Mouse (Mus musculus) heart, embryonic 13.5 days (tissue): ENCODE results near the gene Crebl2. TPM values are rescaled to one million over a fixed set of nuclear protein-coding genes. Genes with fewer than 3 reads are reported as not detected.

ENCODE experiments used
- ATAC-seq: fragments of 200-750 bp; cut with Nextera tagmentation; 2 replicates; pipeline ENCODE4 v1.8.0; 2017; ENCODE audit warnings: moderate TSS enrichment; ENCODE audit not compliant: insufficient number of reproducible peaks, low FRiP score, low TSS enrichment; ENCODE audit errors: extremely low read depth
- H3K27ac ChIP-seq: fragments of 300-500 bp; sonication (generic); replicated peaks from 2 replicates; pipeline ENCODE4 v1.5.1; 2015; ENCODE audit warnings: moderate library complexity, mild to moderate bottlenecking, inconsistent platforms
- H3K27me3 ChIP-seq: fragments of 300-500 bp; sonication (generic); replicated peaks from 2 replicates; pipeline ENCODE4 v1.6.1; 2015; ENCODE audit warnings: mild to moderate bottlenecking, inconsistent platforms
- H3K36me3 ChIP-seq: fragments of 300-500 bp; sonication (generic); 2 replicates; pipeline ENCODE4 v1.6.1; 2015; ENCODE audit warnings: mild to moderate bottlenecking, inconsistent platforms
- H3K4me1 ChIP-seq: fragments of 300-500 bp; sonication (generic); 2 replicates; pipeline ENCODE4 v1.6.1; 2015; ENCODE audit warnings: inconsistent platforms
- H3K4me2 ChIP-seq: fragments of 300-500 bp; sonication (generic); 2 replicates; pipeline ENCODE4 v1.6.1; 2015; ENCODE audit warnings: inconsistent platforms, mild to moderate bottlenecking, moderate library complexity
- H3K4me3 ChIP-seq: fragments of 300-500 bp; sonication (generic); 2 replicates; pipeline ENCODE4 v1.5.1; 2015; ENCODE audit warnings: moderate library complexity, mild to moderate bottlenecking, inconsistent platforms
- H3K9ac ChIP-seq: fragments of 300-500 bp; sonication (generic); 2 replicates; pipeline ENCODE4 v1.6.1; 2015; ENCODE audit warnings: inconsistent platforms, mild to moderate bottlenecking, moderate library complexity
- H3K9me3 ChIP-seq: fragments of 300-500 bp; sonication (generic); 2 replicates; pipeline ENCODE4 v1.6.1; 2016; ENCODE audit warnings: inconsistent platforms
- WGBS: fragments of 180-500 bp; shearing (Covaris S2); methylation state at CpG from one replicate; pipeline ENCODE4 v1.1.7; 2015; ENCODE audit warnings: mixed read lengths; 5-methylcytosine and 5-hydroxymethylcytosine counted together
- polyA plus RNA-seq: library from polyadenylated mRNA; unstranded; fragments of >200 nt; fragmentation: Nextera tagmentation; extraction: Ambion mirVana; gene quantifications from 2 replicates; pipeline ENCODE4 v1.2.1, GENCODE M21; 2015

The Crebl2 gene
- polyA plus RNA-seq, 1 experiment from 2014 or later = 1.8 TPM

GRCm38 (mm10) chr6:134877276-134877675 is 47.3 kb downstream of the Crebl2 start:
- H3K4me3 ChIP-seq = no peak overlapping the region
- no peak overlapping the region for H3K4me2 ChIP-seq
- H3K27me3 ChIP-seq = no peaks in the 10 kb centered on the region
- peaks cover 8% of the 10 kb centered on the region; the same call in 1 of the 2 replicates for H3K36me3 ChIP-seq
- ATAC-seq = no peak
- H3K4me1 ChIP-seq = peaks cover 17% of the 10 kb centered on the region
- 83% methylated on average over 4 of the region's 4 CpGs for WGBS
- H3K27ac ChIP-seq = no peak overlapping the region
- H3K9me3 ChIP-seq = no peaks in the 10 kb centered on the region
- H3K9ac ChIP-seq = no peak overlapping the region

- H3K4me1 ChIP-seq = peaks cover 17% of the 10 kb centered on the region
- no peak for ATAC-seq
- H3K4me2 ChIP-seq = no peak overlapping the region
- no peak overlapping the region for H3K4me3 ChIP-seq
- H3K9ac ChIP-seq = no peak overlapping the region
- 62% methylated on average over 1 of the region's 1 CpGs for WGBS
- no peaks in the 10 kb centered on the region for H3K9me3 ChIP-seq
- peaks cover 8% of the 10 kb centered on the region; the same call in 1 of the 2 replicates for H3K36me3 ChIP-seq
- H3K27ac ChIP-seq = no peak overlapping the region
- no peaks in the 10 kb centered on the region for H3K27me3 ChIP-seq
Measured at GRCm38 (mm10) chr6:134877892-134878291, 47.9 kb downstream of the Crebl2 start.

- Histone ChIP-seq H3K9me3 (no peaks in the 10 kb centered on the region), H3K9ac (no peak overlapping the region), H3K27me3 (no peaks in the 10 kb centered on the region), H3K4me3 (no peak overlapping the region), H3K36me3 (peaks cover 8% of the 10 kb centered on the region; the same call in 1 of the 2 replicates), H3K4me2 (no peak overlapping the region), H3K4me1 (peaks cover 17% of the 10 kb centered on the region), H3K27ac (no peak overlapping the region)
- 77% methylated on average over 5 of the region's 5 CpGs for WGBS
- no peak for ATAC-seq
Measured at GRCm38 (mm10) chr6:134879556-134879955, 49.6 kb downstream of the Crebl2 start.

GRCm38 (mm10) chr6:134880046-134880445 is 50.1 kb downstream of the Crebl2 start:
- peaks cover 17% of the 10 kb centered on the region for H3K4me1 ChIP-seq
- WGBS = 66% methylated on average over 2 of the region's 2 CpGs
- peaks cover 8% of the 10 kb centered on the region; the same call in 1 of the 2 replicates for H3K36me3 ChIP-seq
- H3K27me3 ChIP-seq = no peaks in the 10 kb centered on the region
- H3K4me3 ChIP-seq = no peak overlapping the region
- no peak overlapping the region for H3K27ac ChIP-seq
- ATAC-seq = no peak
- no peak overlapping the region for H3K9ac ChIP-seq
- no peaks in the 10 kb centered on the region for H3K9me3 ChIP-seq
- H3K4me2 ChIP-seq = no peak overlapping the region

- 74% methylated on average over 4 of the region's 4 CpGs for WGBS
- no peak for ATAC-seq
- Histone ChIP-seq H3K4me1 (peaks cover 34% of the 10 kb centered on the region), H3K9ac (no peak overlapping the region), H3K27me3 (no peaks in the 10 kb centered on the region), H3K4me3 (no peak overlapping the region), H3K36me3 (peaks cover 5% of the 10 kb centered on the region; the same call in 1 of the 2 replicates), H3K4me2 (no peak overlapping the region), H3K9me3 (no peaks in the 10 kb centered on the region), H3K27ac (no peak overlapping the region)
Measured at GRCm38 (mm10) chr6:134883661-134884060, 53.7 kb downstream of the Crebl2 start.

GRCm38 (mm10) chr6:134885515-134885914 is 55.6 kb downstream of the Crebl2 start:
- Histone ChIP-seq H3K27me3 (no peaks in the 10 kb centered on the region), H3K36me3 (peaks cover 5% of the 10 kb centered on the region; the same call in 1 of the 2 replicates), H3K4me2 (no peak overlapping the region), H3K4me3 (no peak overlapping the region), H3K4me1 (peaks cover 33% of the 10 kb centered on the region), H3K27ac (no peak overlapping the region), H3K9me3 (no peaks in the 10 kb centered on the region), H3K9ac (no peak overlapping the region)
- 92% methylated on average over 2 of the region's 2 CpGs for WGBS
- ATAC-seq = no peak

- Histone ChIP-seq H3K9ac (no peak overlapping the region), H3K27ac (no peak overlapping the region), H3K27me3 (no peaks in the 10 kb centered on the region), H3K9me3 (no peaks in the 10 kb centered on the region), H3K4me3 (no peak overlapping the region), H3K4me1 (peaks cover 24% of the 10 kb centered on the region), H3K4me2 (no peak overlapping the region), H3K36me3 (peaks cover 5% of the 10 kb centered on the region; the same call in 1 of the 2 replicates)
- 73% methylated on average over 8 of the region's 8 CpGs for WGBS
- no peak for ATAC-seq
Measured at GRCm38 (mm10) chr6:134886475-134886874, 56.5 kb downstream of the Crebl2 start.

- peak overlapping the region; percentile 63 for H3K4me2 ChIP-seq
- no peak overlapping the region for H3K9ac ChIP-seq
- H3K4me1 ChIP-seq = peaks cover 24% of the 10 kb centered on the region
- WGBS = 41% methylated on average over 5 of the region's 5 CpGs
- H3K9me3 ChIP-seq = no peaks in the 10 kb centered on the region
- ATAC-seq = no peak
- H3K36me3 ChIP-seq = peaks cover 1% of the 10 kb centered on the region; the same call in 1 of the 2 replicates
- no peaks in the 10 kb centered on the region for H3K27me3 ChIP-seq
- no peak overlapping the region for H3K27ac ChIP-seq
- peak overlapping the region; percentile 35 for H3K4me3 ChIP-seq
Measured at GRCm38 (mm10) chr6:134887008-134887407, 57.1 kb downstream of the Crebl2 start.

GRCm38 (mm10) chr6:134887711-134888449 is 57.9 kb downstream of the Crebl2 start:
- Histone ChIP-seq H3K27ac (no peak overlapping the region), H3K4me2 (peak overlapping the region; percentile 63), H3K4me1 (peaks cover 24% of the 10 kb centered on the region), H3K9ac (no peak overlapping the region), H3K9me3 (no peaks in the 10 kb centered on the region), H3K36me3 (no peaks in the 10 kb centered on the region), H3K27me3 (no peaks in the 10 kb centered on the region), H3K4me3 (peak overlapping the region; percentile 35)
- ATAC-seq = no peak
- 2% methylated on average over 10 of the region's 10 CpGs for WGBS

- WGBS = 5% methylated on average over 4 of the region's 4 CpGs
- Histone ChIP-seq H3K9me3 (no peaks in the 10 kb centered on the region), H3K4me2 (peak overlapping the region; percentile 63; the same call in 1 of the 2 replicates), H3K27ac (no peak overlapping the region), H3K27me3 (no peaks in the 10 kb centered on the region), H3K4me1 (peaks cover 24% of the 10 kb centered on the region), H3K4me3 (no peak overlapping the region), H3K36me3 (no peaks in the 10 kb centered on the region), H3K9ac (no peak overlapping the region)
- ATAC-seq = no peak
Measured at GRCm38 (mm10) chr6:134888563-134889017, 58.6 kb downstream of the Crebl2 start.

GRCm38 (mm10) chr6:134889763-134890162 is 59.8 kb downstream of the Crebl2 start:
- no peaks in the 10 kb centered on the region for H3K9me3 ChIP-seq
- WGBS = 55% methylated on average over 1 of the region's 1 CpGs
- ATAC-seq = no peak

GRCm38 (mm10) chr6:134890436-134890835 is 60.5 kb downstream of the Crebl2 start:
- H3K36me3 ChIP-seq = no peaks in the 10 kb centered on the region
- no peak for ATAC-seq
- no peak overlapping the region for H3K9ac ChIP-seq
- no peak overlapping the region for H3K4me2 ChIP-seq
- H3K27ac ChIP-seq = no peak overlapping the region
- WGBS = 75% methylated on average over 7 of the region's 7 CpGs
- H3K4me1 ChIP-seq = peaks cover 24% of the 10 kb centered on the region
- H3K9me3 ChIP-seq = no peaks in the 10 kb centered on the region
- no peaks in the 10 kb centered on the region for H3K27me3 ChIP-seq
- H3K4me3 ChIP-seq = no peak overlapping the region

More at GRCm38 (mm10) chr6:134889763-134890162, 59.8 kb downstream of the Crebl2 start:
- Histone ChIP-seq H3K27me3 (no peaks in the 10 kb centered on the region), H3K4me2 (no peak overlapping the region), H3K4me3 (no peak overlapping the region), H3K4me1 (peaks cover 24% of the 10 kb centered on the region), H3K9ac (no peak overlapping the region), H3K27ac (no peak overlapping the region), H3K36me3 (no peaks in the 10 kb centered on the region)
